Mouse (Mus musculus) 3134 (cell line): Measurements from ENCODE around the gene Myt1.
"Not testable (repeated sequence)": the region's sequence is repeated elsewhere in the genome, so short reads cannot be mapped to it uniquely, and the experiment has no call there.

Experiments
- DNase-seq: peaks from one replicate; pipeline ENCODE4 v3.0.0-alpha.2; 2011; ENCODE audit warnings: low spot score; ENCODE audit not compliant: insufficient read length; ENCODE audit errors: extremely low read depth

Myt1 gene

DNA sequence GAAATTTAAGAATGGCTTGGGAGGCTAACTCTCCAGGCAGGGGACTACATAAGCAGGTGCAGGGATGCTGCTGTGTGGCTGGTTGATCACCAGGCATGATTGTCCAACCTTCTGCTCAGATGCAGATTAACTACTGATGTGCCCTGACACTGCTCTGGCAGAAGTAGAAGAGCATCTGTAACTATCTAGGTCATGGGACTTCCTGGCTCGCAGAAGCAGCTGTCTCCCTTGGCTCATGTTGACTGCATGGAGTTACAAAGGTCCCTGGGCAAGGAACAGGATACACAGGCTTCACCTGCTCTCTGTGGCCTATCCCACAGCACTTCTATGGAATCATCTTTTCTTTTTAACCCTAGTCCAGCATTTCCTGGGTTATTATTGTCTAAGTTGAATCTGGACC lies 12.7 kb downstream of the Myt1 start:
- no peak for DNase-seq

GRCm38 (mm10) chr2:181777715-181778114 lies 14.6 kb downstream of the Myt1 start:
- DNase-seq: no peak

GRCm38 (mm10) chr2:181781421-181781820 lies 18.3 kb downstream of the Myt1 start:
- DNase-seq: no peak

DNA sequence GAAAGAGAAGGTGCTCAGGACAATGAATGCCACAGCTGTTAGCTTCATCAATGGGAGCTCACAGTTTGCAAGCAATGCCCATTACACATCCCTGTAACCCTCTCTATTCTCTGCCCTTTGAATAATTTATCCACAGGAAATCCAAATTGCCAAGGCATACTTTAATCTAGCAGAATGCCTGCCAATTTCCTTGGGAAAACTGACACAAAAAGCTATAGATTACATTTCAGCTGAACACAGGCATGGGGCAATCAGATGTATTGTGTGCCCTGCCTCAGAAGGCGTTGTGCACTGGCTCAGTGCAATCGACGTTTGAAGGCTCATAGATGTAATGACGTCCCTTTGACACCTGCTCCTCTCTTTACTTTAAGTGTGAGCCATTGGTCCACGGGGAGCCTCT lies 24.7 kb downstream of the Myt1 start:
- no peak for DNase-seq

GRCm38 (mm10) chr2:181789396-181789795 lies 26.3 kb downstream of the Myt1 start:
- DNase-seq: no peak

- not testable (repeated sequence) for DNase-seq
Measured at GRCm38 (mm10) chr2:181793186-181793585, 30.1 kb downstream of the Myt1 start.

GRCm38 (mm10) chr2:181795641-181796130 lies 32.6 kb downstream of the Myt1 start:
- DNase-seq: no peak

- no peak for DNase-seq
Measured at GRCm38 (mm10) chr2:181797672-181798071, 34.5 kb downstream of the Myt1 start.

DNA sequence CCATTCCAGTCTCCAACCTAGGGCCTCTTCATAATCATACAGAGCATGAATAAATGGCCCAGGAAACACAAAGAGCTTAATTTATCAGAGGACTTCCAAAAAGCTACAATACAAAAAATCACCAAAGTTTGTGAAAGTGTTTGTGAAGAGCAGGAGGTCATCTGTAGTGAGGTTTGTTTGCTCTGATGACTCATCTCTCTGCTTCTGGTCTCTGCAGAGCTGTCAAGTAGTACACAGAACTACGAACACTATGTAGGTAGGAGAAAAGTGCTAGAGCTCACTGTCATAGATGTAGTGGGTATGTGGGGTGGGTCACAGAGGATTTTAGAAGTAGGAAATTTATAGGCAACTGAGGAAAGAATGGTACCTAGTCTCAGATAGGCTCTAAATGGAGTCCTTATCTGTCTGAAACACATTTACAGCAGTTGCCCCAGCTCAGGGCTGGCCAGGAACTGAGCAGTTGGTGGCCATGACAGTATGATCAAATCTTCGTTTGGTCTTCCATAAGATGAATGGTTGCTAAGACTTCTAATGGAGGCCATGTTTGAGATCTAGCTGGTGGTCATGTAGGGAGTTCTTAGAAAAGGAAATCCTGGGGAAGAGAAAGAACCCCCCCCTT lies 66.0 kb downstream of the Myt1 start:
- DNase-seq: no peak

- peak; percentile 53 for DNase-seq
Measured at GRCm38 (mm10) chr2:181832745-181833144, 69.6 kb downstream of the Myt1 start.

DNA sequence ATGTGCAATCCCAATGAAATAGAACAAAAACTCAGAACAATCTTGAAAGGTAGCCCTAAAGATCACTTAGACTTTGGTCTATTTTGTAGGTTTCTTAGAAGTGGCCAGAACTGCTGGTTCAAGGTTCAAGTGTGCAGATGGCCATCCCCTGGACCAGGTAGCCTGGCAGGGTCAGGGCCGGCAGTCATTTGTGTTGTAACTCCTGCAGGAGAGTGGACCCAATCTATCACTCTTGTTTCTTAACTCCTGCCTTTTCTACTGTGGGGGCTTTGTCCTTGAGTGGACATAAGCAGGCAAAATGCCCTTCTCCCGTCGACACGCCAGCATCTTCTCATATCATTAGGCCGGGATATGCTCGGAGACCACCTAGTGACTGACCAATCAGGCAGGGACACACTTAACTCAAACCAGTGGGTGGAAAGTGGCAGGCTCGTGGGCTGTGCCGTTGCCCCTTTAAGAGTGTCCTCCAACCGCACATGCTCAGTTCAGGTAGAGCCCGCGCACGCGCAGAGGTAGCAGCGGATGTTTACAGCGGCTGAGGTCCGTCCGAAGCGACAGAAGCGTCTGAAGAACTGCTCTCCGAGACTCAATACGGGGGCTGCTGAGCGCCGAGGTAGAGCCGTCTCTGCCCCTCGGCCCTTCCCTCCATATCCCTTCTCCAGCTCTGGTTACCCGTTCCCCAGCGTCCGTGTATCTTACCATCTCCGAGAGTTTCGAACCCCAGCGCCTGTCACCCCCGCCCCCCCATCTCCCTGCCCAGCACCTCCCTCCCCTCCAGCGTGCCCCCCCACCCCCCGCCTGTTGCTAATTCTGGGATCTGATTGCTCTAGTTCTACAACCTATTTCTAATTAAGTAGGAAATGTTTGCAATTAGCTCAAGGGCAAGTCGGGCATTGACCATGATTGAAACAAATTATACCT lies 74.5 kb downstream of the Myt1 start, which contains the start of gene Pcmtd2:
Pcmtd2 (plus strand) TSS at position 483 of the 921 bp plus-strand sequence.
- peak; percentile 85 for DNase-seq

GRCm38 (mm10) chr2:181838293-181838680 lies 75.2 kb downstream of the Myt1 start:
- DNase-seq: no peak

DNA sequence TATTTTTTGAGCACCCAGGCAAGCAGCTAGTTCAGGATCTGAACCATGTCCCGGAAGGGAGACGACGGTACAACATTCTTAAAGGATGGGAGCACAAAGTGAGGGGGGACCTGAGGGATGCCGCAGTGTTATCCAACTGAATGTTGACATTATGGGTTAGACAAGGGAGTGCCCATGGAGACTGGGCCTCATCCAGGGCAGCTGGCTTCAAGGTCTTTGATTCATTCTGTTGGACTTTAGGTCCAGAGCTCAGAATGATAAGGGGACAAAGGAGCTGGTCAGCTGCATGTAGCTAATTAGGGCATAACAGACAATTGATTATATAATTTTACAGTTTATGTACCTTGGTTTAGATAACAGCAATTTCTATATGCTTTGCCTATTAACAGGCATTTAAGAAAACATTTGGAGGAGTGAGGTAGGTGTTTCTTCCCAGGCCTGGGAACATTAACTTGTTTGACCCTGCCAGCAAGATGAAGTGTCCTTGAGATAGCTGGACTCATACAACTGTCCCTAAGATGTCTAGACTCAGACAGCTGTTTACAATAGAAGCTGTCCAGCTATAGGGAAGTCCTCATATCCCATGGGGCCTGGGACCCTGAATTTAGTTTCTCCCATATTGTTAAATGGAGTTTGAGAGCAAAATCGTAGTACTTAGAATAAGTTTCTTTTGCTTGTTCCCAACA lies 82.7 kb downstream of the Myt1 start:
- DNase-seq: no peak

DNA sequence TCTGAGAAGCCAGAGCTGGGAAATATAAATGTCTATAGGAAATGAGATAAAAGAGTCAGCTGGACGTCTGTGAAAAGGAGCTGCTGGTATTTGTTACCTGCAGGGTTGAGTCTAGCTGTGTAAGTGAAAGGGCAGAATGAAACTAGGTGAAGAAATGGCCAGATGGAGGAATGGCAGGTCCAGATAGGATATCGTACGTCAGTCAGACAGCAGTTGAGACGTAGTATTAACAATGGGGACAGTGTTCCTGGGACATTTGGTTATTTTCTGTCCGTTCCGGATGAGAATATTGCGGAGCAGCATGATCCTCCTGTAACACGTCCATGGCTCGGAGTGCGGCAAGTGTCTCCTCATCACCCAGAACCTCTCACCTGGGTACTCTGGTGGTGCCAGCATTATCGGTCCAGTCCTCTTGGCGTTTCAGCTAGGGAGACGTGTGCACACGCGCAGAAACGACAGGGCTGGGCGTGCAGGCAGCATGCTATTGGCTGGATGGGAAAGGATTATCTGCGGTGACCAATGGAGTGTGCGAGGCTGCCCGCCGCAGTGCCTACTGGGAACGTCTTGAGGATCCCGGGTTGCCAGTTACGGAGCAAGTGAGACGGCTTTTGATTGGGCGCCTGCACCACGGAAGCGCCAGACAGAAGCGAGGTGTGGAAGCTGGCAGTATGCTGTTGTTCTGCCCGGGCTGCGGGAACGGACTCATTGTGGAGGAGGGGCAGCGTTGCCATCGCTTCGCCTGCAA lies 100.8 kb downstream of the Myt1 start, which contains the start of gene Polr3k:
Polr3k (plus strand) TSS at position 547 of the 745 bp plus-strand sequence.
- DNase-seq: peak; percentile 92

- DNase-seq: no peak
Measured at GRCm38 (mm10) chr2:181864536-181864860, 101.4 kb downstream of the Myt1 start.

DNA sequence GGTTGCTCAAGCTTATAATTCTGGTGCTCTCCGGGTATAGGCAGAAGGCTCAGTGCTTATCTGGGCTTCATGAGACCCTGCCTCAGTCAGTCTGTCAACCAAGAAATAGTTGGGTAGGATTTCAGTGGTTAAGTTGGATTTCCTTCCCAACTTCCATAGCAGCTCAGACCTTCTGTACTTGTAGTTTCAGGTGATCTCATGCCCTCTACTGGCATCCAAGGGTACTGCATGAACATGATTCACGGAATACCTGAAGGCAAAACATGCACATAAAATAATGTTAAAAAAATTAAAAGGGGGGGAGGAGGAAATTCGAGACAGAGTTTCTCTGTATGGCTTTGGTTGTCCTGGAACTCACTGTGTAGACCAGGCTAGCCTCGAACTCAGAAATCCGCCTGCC lies 103.8 kb downstream of the Myt1 start:
- DNase-seq: peak; percentile 43

GRCm38 (mm10) chr2:181871039-181871438 lies 107.9 kb downstream of the Myt1 start:
- no peak for DNase-seq
